Mouse (Mus musculus): ENCODE measurements around the gene Gja5. TPM values are rescaled to one million over a fixed set of nuclear protein-coding genes. Genes with fewer than 3 reads are reported as not detected.

Gja5 gene
- polyA plus RNA-seq (2012; ENCODE audit: low replicate concordance): 0.09 TPM in 1 of 2 replicates, not detected in the other

DNA sequence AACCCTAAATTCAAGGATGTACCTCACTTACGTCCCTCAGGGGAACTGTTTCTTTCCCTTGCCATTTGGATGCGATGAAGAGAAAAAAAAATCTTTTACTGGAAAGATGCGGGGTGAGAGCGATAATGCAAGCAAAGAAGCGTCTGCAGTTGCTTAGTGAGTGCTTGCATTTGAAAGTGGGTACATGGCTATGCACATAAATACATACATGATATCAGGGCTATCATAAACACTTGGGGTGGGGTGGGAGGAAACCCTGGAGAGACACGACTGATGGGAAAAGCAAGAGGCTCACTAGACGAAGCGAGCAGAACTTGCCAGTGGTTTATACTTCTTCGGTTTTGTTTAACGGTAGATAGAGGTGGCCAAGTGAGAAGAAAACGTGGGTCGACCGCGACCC lies at the start of gene Gja5:
Gene Gja5, plus strand, starts transcription at position 301 of the 400 bp plus-strand sequence.

GRCm38 (mm10) chr3:96904851-96905541 lies 503 bp downstream of the Gja5 start, which contains the start of gene Gpr89:
TSS of gene Gpr89 (minus strand) at chr3:96905346.

DNA sequence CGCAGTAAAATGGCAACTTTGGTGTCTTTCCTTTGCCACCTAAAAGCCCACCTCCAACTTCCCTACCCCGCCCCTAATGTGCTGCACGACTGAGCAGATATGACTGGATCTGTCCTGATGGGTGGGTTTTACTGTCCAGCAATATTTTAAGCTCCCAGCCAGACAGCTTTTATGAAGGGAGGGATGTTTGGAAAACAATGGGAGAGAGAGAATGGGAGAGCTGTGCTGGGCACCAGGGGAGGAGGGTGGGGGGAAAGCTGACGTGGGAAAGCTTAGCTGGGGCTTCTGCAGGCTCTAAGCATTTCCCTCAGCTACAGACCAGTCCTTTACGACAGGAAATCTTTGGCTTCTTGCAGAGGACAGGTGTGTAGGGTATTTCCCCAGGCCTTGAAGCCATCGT lies 21.4 kb downstream of the Gja5 start, which contains the start of gene Gja8:
Gene Gja8, minus strand, starts transcription at position 101 of the 400 bp plus-strand sequence.

Other genes starting within 250 kb of the Gja5 start
- 0.35 and 0.87 TPM in 2 replicates for gene Ankrd35, start 234.6 kb upstream of the Gja5 start, polyA plus RNA-seq (2012; ENCODE audit: low replicate concordance)
- gene Pias3, start 208.3 kb upstream of the Gja5 start, polyA plus RNA-seq (2012; ENCODE audit: low replicate concordance): 56.0 and 58.8 TPM in 2 replicates
- gene Nudt17, start 196.1 kb upstream of the Gja5 start, polyA plus RNA-seq (2012; ENCODE audit: low replicate concordance): 2.5 and 4.1 TPM in 2 replicates
- 6.8 and 7.4 TPM in 2 replicates for gene Polr3c, start 177.1 kb upstream of the Gja5 start, polyA plus RNA-seq (2012; ENCODE audit: low replicate concordance)
- gene Rnf115, start 177.0 kb upstream of the Gja5 start, polyA plus RNA-seq (2012; ENCODE audit: low replicate concordance): 25.0 and 42.4 TPM in 2 replicates
- 0.04 TPM in 1 of 2 replicates, not detected in the other for gene Pdzk1, start 75.4 kb upstream of the Gja5 start, polyA plus RNA-seq (2012; ENCODE audit: low replicate concordance)
- 7.3 and 8.0 TPM in 2 replicates for gene Cd160, start 75.3 kb upstream of the Gja5 start, polyA plus RNA-seq (2012; ENCODE audit: low replicate concordance)
- gene Gpr89, start 653 bp downstream of the Gja5 start, polyA plus RNA-seq (2012; ENCODE audit: low replicate concordance): 1.4 and 2.8 TPM in 2 replicates
- gene Gja8, start 21.3 kb downstream of the Gja5 start, polyA plus RNA-seq (2012; ENCODE audit: low replicate concordance): 0.02 TPM in 1 of 2 replicates, not detected in the other